Mouse (Mus musculus): ENCODE data around the gene Fryl.
"Not testable (repeated sequence)": the region's sequence is repeated elsewhere in the genome, so short reads cannot be mapped to it uniquely, and the experiment has no call there.

Gene Fryl

GRCm38 (mm10) chr5:73092236-73092635 lies 164.2 kb downstream of the Fryl start:
- DNase-seq (ENCODE audit: low read depth): no peak

GRCm38 (mm10) chr5:73089158-73089557 lies 167.3 kb downstream of the Fryl start:
- DNase-seq (ENCODE audit: low read depth): no peak

- no peak for DNase-seq (ENCODE audit: low read depth)
These were observed 174.9 kb downstream of the Fryl start for GRCm38 (mm10) chr5:73081496-73081895.

GRCm38 (mm10) chr5:73079801-73080200 lies 176.6 kb downstream of the Fryl start:
- DNase-seq (ENCODE audit: low read depth): no peak

GRCm38 (mm10) chr5:73071319-73071718 lies 185.1 kb downstream of the Fryl start:
- DNase-seq (ENCODE audit: low read depth): peak; percentile 65

- no peak for DNase-seq (ENCODE audit: low read depth)
These were observed 189.5 kb downstream of the Fryl start for GRCm38 (mm10) chr5:73066946-73067345.

- no peak for DNase-seq (ENCODE audit: low read depth)
These were observed 192.4 kb downstream of the Fryl start for GRCm38 (mm10) chr5:73063768-73064669.

- no peak for DNase-seq (ENCODE audit: low read depth)
These were observed 194.8 kb downstream of the Fryl start for GRCm38 (mm10) chr5:73061506-73062155.

GRCm38 (mm10) chr5:73056937-73057336 lies 199.5 kb downstream of the Fryl start:
- DNase-seq (ENCODE audit: low read depth): no peak

- DNase-seq (ENCODE audit: low read depth): no peak
These were observed 200.0 kb downstream of the Fryl start for GRCm38 (mm10) chr5:73056457-73056856.

GRCm38 (mm10) chr5:73053933-73054332 lies 202.5 kb downstream of the Fryl start:
- DNase-seq (ENCODE audit: low read depth): no peak

- no peak for DNase-seq (ENCODE audit: low read depth)
These were observed 208.7 kb downstream of the Fryl start for GRCm38 (mm10) chr5:73047651-73048245.

GRCm38 (mm10) chr5:73044055-73044454 lies 212.4 kb downstream of the Fryl start:
- DNase-seq (ENCODE audit: low read depth): peak; percentile 26

GRCm38 (mm10) chr5:73032481-73032880 lies 223.9 kb downstream of the Fryl start:
- DNase-seq (ENCODE audit: low read depth): no peak

GRCm38 (mm10) chr5:73028646-73029045 lies 227.8 kb downstream of the Fryl start:
- no peak for DNase-seq (ENCODE audit: low read depth)

GRCm38 (mm10) chr5:73023801-73024200 lies 232.6 kb downstream of the Fryl start:
- no peak for DNase-seq (ENCODE audit: low read depth)

- DNase-seq (ENCODE audit: low read depth): no peak
These were observed 241.7 kb downstream of the Fryl start for GRCm38 (mm10) chr5:73014745-73015144.

- not testable (repeated sequence) for DNase-seq (ENCODE audit: low read depth)
These were observed 242.7 kb downstream of the Fryl start for GRCm38 (mm10) chr5:73013611-73014287.

- not testable (repeated sequence) for DNase-seq (ENCODE audit: low read depth)
These were observed 243.4 kb downstream of the Fryl start for GRCm38 (mm10) chr5:73012884-73013610.

GRCm38 (mm10) chr5:73011806-73012205 lies 244.6 kb downstream of the Fryl start:
- not testable (repeated sequence) for DNase-seq (ENCODE audit: low read depth)

- peak; percentile 24 for DNase-seq (ENCODE audit: low read depth)
These were observed 248.2 kb downstream of the Fryl start for GRCm38 (mm10) chr5:73008230-73008629.

GRCm38 (mm10) chr5:73007582-73007959 lies 248.8 kb downstream of the Fryl start:
- DNase-seq (ENCODE audit: low read depth): no peak

Measured in naive thymus-derived CD4-positive, alpha-beta T cell, adult 2 months (primary cell).